Mouse (Mus musculus) embryonic fibroblast, embryonic 13.5 days (primary cell): ENCODE results near the gene Cables2.

Experiments
- CTCF ChIP-seq: IDR thresholded peaks from 2 replicates; pipeline ENCODE4 v1.5.1; 2011; ENCODE audit warnings: mild to moderate bottlenecking, control low read depth, low read length, moderate library complexity, borderline replicate concordance; ENCODE audit not compliant: insufficient read depth
- POLR2A ChIP-seq: IDR thresholded peaks from 2 replicates; pipeline ENCODE4 v1.6.1; 2011; ENCODE audit warnings: low read depth, mild to moderate bottlenecking, control low read depth, low read length, moderate library complexity

DNA sequence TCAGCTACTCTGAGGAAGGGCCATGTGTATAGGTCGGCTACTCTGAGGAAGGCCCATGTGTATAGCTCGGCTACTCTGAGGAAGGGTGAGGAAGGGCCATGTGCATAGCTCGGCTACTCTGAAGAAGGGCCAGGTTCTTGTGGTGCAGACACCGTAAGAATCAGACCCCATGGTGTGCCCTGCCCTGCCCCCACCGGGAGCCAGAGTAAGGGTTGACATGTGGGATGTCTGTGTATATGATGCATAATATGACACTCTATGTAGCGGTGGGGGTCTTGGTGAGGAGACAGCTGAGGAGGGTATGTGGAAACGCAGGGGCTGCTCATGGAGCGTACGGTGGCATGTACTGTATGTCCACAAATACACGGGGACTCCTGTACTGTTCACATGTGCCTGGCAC, 4.0 kb downstream of the Cables2 start:
- TF ChIP-seq CTCF (no peak), POLR2A (no peak)
